Mouse (Mus musculus): ENCODE results near the gene Polr3e. TPM values are rescaled to one million over a fixed set of nuclear protein-coding genes. Genes with fewer than 3 reads are reported as not detected.

Polr3e gene
- total and polyA plus RNA-seq, 3 experiments = 6.1 to 8.3 (median 8.0) TPM

DNA sequence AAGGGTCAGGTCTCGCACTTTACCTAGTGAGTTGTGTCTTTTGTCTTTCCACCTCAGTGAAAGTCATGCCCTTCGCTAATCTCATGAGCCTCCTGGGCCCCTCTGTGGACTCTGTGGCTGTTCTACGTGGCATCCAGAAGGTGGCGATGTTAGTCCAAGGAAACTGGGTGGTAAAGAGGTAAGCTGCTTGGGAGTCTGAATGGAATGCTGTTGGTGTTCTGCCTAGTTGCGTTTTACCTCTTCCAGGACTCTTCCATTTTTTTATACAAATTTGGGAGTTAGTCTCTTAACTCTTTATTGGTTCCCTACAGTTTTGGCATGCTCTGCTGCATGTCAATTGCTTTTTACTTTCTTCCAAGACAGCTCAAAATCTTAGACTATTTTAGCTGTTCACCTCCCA is 17.2 kb downstream of the Polr3e start:
- Histone ChIP-seq H3K27me3 (ENCODE audit: control insufficient read depth, insufficient read depth, low read length) (no peaks in the 10 kb centered on the region), H3K4me1 (ENCODE audit: control insufficient read depth, insufficient read depth, low read length) (peaks cover 1% of the 10 kb centered on the region; the same call in 1 of the 2 replicates), H3K9ac (ENCODE audit: low read depth, low read length) (no peak overlapping the region), H3K36me3 (ENCODE audit: control insufficient read depth, insufficient read depth, low read length) (no peaks in the 10 kb centered on the region), H3K27ac (no peak overlapping the region), H3K4me3 (no peak overlapping the region), H3K79me2 (replicated peaks; ENCODE audit: control insufficient read depth, insufficient read depth, low read length) (no peaks in the 10 kb centered on the region)
- TF ChIP-seq CTCF (IDR thresholded peaks at IDR 0.05) (peak; percentile 93), POLR2A (IDR thresholded peaks at IDR 0.05; ENCODE audit: insufficient read depth, low read depth, low read length) (no peak), EP300 (IDR thresholded peaks at IDR 0.05; ENCODE audit: insufficient read depth, low read depth, low read length) (peak; percentile 76; the same call in 1 of the 2 replicates)
- WGBS = 19% methylated on average over 5 of the region's 5 CpGs
- intact Hi-C loops (cut with DNase I) = loop anchor here (1.0 to 5.0 kb wide), 5 partner anchors 68 to 628 kb away; no protein-coding TSS in a partner anchor
- peak; percentile 55 to 60 for DNase-seq

DNA sequence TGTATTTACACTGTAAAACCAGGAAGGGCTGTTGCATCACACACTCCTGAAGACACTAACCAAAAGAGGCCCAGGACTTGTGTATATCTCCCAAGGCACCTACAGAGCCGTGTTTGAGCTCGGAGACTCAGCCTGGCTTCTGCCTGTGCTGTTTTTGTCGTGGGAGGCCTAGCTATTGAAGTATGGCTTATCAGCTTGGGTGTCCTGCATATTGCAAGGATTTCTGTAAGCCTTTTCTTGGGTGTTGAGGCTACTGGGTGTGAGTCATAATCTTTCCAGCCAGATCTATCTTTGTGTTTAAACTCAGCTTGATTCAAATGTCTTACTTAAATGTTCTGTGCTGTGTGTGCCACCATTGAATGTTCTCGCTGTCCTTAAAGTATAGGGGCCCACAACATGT is 19.0 kb downstream of the Polr3e start:
- TF ChIP-seq EP300 (IDR thresholded peaks at IDR 0.05; ENCODE audit: insufficient read depth, low read depth, low read length) (no peak), POLR2A (IDR thresholded peaks at IDR 0.05; ENCODE audit: insufficient read depth, low read depth, low read length) (no peak)
- H3K79me2 ChIP-seq (replicated peaks; ENCODE audit: control insufficient read depth, insufficient read depth, low read length) = no peaks in the 10 kb centered on the region
- 81% methylated on average over 4 of the region's 4 CpGs for WGBS
- no peaks in the 10 kb centered on the region for H3K27me3 ChIP-seq (ENCODE audit: control insufficient read depth, insufficient read depth, low read length)
- H3K4me1 ChIP-seq (ENCODE audit: control insufficient read depth, insufficient read depth, low read length) = peaks cover 1% of the 10 kb centered on the region; the same call in 1 of the 2 replicates
- intact Hi-C loops (cut with DNase I) = loop anchor here (5.0 kb wide), 1 partner anchor 626 kb away; no protein-coding TSS in a partner anchor
- no peak overlapping the region for H3K9ac ChIP-seq (ENCODE audit: low read depth, low read length)
- no peak overlapping the region for H3K27ac ChIP-seq
- DNase-seq = no peak
- no peaks in the 10 kb centered on the region for H3K36me3 ChIP-seq (ENCODE audit: control insufficient read depth, insufficient read depth, low read length)
- H3K4me3 ChIP-seq = no peak overlapping the region

DNA sequence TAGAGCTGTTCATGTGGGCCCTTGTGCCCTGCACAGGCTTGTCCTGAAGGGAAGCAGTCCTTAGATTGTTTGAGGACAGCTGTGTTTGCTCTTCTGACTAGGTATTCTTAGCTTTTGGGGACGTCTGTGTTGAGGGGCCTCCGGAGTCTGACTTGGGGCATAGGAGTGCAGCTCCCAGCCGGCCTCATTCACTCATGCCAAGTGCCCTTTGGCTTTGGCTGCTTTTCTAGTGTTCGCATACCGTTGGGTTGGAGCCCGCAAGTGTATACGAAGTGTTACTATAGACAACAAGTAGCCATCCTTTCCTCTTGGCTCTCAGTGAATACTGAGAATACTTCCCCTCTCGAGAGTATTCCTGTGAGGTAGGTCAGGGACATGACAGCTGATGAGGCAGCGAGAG is 20.7 kb downstream of the Polr3e start:
- H3K9ac ChIP-seq (ENCODE audit: low read depth, low read length) = no peak overlapping the region

DNA sequence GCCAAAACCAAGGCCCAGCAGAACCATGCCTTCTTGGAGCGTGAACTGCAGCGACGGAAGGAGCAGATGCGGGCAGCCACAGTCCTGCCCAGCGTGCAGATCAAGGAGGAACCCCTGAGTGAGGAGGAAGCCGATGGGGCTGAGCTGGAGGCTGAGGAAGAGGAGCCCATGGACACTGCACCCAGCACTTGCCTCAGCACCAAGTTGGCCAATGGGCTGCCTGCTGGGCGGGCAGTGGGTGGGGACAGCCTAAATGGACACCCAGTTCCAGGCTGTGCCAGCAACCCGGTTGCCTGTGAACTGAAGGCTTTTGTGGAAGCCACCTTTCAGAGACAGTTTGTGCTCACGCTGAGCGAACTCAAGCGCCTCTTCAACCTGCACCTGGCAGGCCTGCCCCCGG is 22.8 kb downstream of the Polr3e start:
- peak in 1 of 2 experiments; percentile 16 for DNase-seq
- TF ChIP-seq CTCF (IDR thresholded peaks at IDR 0.05) (no peak), EP300 (IDR thresholded peaks at IDR 0.05; ENCODE audit: insufficient read depth, low read depth, low read length) (no peak), POLR2A (IDR thresholded peaks at IDR 0.05; ENCODE audit: insufficient read depth, low read depth, low read length) (no peak)
- Histone ChIP-seq H3K9ac (ENCODE audit: low read depth, low read length) (no peak overlapping the region), H3K4me1 (ENCODE audit: control insufficient read depth, insufficient read depth, low read length) (no peaks in the 10 kb centered on the region), H3K79me2 (replicated peaks; ENCODE audit: control insufficient read depth, insufficient read depth, low read length) (no peaks in the 10 kb centered on the region), H3K36me3 (ENCODE audit: control insufficient read depth, insufficient read depth, low read length) (no peaks in the 10 kb centered on the region), H3K27me3 (ENCODE audit: control insufficient read depth, insufficient read depth, low read length) (no peaks in the 10 kb centered on the region), H3K4me3 (no peak overlapping the region), H3K27ac (no peak overlapping the region)
- WGBS = 85% methylated on average over 12 of the region's 12 CpGs
- intact Hi-C loops (cut with DNase I) = no loop called here

More for the DNA sequence above, 20.7 kb downstream of the Polr3e start:
- Histone ChIP-seq H3K27me3 (ENCODE audit: control insufficient read depth, insufficient read depth, low read length) (no peaks in the 10 kb centered on the region), H3K36me3 (ENCODE audit: control insufficient read depth, insufficient read depth, low read length) (no peaks in the 10 kb centered on the region), H3K4me1 (ENCODE audit: control insufficient read depth, insufficient read depth, low read length) (no peaks in the 10 kb centered on the region), H3K79me2 (replicated peaks; ENCODE audit: control insufficient read depth, insufficient read depth, low read length) (no peaks in the 10 kb centered on the region), H3K4me3 (no peak overlapping the region), H3K27ac (no peak overlapping the region)
- WGBS = 78% methylated on average over 9 of the region's 9 CpGs
- intact Hi-C loops (cut with DNase I) = loop anchor here (5.0 kb wide), 1 partner anchor 624 kb away; no protein-coding TSS in a partner anchor
- DNase-seq = no peak
- TF ChIP-seq POLR2A (IDR thresholded peaks at IDR 0.05; ENCODE audit: insufficient read depth, low read depth, low read length) = no peak
- TF ChIP-seq EP300 (IDR thresholded peaks at IDR 0.05; ENCODE audit: insufficient read depth, low read depth, low read length) = no peak
- no peak for TF ChIP-seq CTCF (IDR thresholded peaks at IDR 0.05)

DNA sequence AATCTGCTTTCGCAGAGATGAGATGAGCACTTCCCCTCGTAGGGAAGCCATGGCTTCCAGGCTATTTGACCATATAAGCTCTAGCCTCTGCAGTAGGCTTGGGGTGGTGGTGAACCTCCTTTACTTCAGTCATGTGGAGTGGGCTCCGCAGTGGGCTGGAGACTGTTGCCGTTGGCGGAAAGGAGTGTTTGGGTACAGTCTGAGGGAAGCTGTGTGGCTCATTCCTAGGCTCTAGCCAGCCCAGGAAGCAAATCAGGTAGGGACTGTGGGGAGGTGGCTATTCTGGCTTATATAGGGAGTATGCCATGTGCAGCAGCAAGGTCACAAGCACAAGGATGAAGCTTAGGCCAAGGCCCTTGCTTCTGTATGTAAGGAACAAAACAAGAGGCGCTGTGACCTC is 23.7 kb downstream of the Polr3e start:
- intact Hi-C loops (cut with DNase I) = no loop called here
- no peak overlapping the region for H3K9ac ChIP-seq (ENCODE audit: low read depth, low read length)
- TF ChIP-seq CTCF (IDR thresholded peaks at IDR 0.05) = no peak
- no peak for TF ChIP-seq EP300 (IDR thresholded peaks at IDR 0.05; ENCODE audit: insufficient read depth, low read depth, low read length)
- no peak for TF ChIP-seq POLR2A (IDR thresholded peaks at IDR 0.05; ENCODE audit: insufficient read depth, low read depth, low read length)
- no peak overlapping the region for H3K4me3 ChIP-seq
- DNase-seq = no peak
- WGBS = 90% methylated on average over 6 of the region's 6 CpGs
- H3K36me3 ChIP-seq (ENCODE audit: control insufficient read depth, insufficient read depth, low read length) = no peaks in the 10 kb centered on the region
- H3K79me2 ChIP-seq (replicated peaks; ENCODE audit: control insufficient read depth, insufficient read depth, low read length) = no peaks in the 10 kb centered on the region
- no peaks in the 10 kb centered on the region for H3K4me1 ChIP-seq (ENCODE audit: control insufficient read depth, insufficient read depth, low read length)
- H3K27ac ChIP-seq = no peak overlapping the region
- H3K27me3 ChIP-seq (ENCODE audit: control insufficient read depth, insufficient read depth, low read length) = no peaks in the 10 kb centered on the region

DNA sequence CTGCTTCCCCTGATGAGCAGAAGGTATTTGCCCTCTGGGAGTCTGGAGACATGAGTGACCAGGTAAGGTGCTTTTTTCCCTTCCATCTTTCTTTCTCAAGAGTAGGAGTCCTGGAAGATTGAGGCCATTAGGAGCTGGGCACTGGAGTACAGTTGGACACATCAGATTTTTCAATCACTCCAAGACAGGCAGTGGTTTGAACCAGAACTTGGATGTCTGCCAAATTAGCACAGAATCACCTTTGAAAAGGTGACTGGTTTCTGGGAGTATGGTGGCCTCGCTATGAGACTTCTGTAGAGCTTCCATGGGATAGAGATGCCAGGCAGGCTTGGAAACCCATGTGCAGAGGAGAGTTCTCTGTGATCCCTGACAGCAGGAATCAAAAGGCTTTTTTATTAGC is 25.0 kb downstream of the Polr3e start:
- WGBS = 82% methylated on average over 1 of the region's 1 CpGs
- no peak for DNase-seq
- no peak for TF ChIP-seq POLR2A (IDR thresholded peaks at IDR 0.05; ENCODE audit: insufficient read depth, low read depth, low read length)
- no peak for TF ChIP-seq CTCF (IDR thresholded peaks at IDR 0.05)
- TF ChIP-seq EP300 (IDR thresholded peaks at IDR 0.05; ENCODE audit: insufficient read depth, low read depth, low read length) = no peak
- Histone ChIP-seq H3K4me3 (no peak overlapping the region), H3K36me3 (ENCODE audit: control insufficient read depth, insufficient read depth, low read length) (no peaks in the 10 kb centered on the region), H3K9ac (ENCODE audit: low read depth, low read length) (no peak overlapping the region), H3K27me3 (ENCODE audit: control insufficient read depth, insufficient read depth, low read length) (no peaks in the 10 kb centered on the region), H3K27ac (no peak overlapping the region), H3K4me1 (ENCODE audit: control insufficient read depth, insufficient read depth, low read length) (no peaks in the 10 kb centered on the region), H3K79me2 (replicated peaks; ENCODE audit: control insufficient read depth, insufficient read depth, low read length) (no peaks in the 10 kb centered on the region)
- intact Hi-C loops (cut with DNase I) = no loop called here
